Mouse (Mus musculus) monocyte, adult 2 months (primary cell): ENCODE measurements around the gene Lat2.

ENCODE experiments used
- DNase-seq, 2 experiments: peaks; one replicate each; pipeline ENCODE4 v3.0.0; 2022; ENCODE audit warnings: low spot score in 2 of 2, low read depth in 1 of 2

Gene Lat2

DNA sequence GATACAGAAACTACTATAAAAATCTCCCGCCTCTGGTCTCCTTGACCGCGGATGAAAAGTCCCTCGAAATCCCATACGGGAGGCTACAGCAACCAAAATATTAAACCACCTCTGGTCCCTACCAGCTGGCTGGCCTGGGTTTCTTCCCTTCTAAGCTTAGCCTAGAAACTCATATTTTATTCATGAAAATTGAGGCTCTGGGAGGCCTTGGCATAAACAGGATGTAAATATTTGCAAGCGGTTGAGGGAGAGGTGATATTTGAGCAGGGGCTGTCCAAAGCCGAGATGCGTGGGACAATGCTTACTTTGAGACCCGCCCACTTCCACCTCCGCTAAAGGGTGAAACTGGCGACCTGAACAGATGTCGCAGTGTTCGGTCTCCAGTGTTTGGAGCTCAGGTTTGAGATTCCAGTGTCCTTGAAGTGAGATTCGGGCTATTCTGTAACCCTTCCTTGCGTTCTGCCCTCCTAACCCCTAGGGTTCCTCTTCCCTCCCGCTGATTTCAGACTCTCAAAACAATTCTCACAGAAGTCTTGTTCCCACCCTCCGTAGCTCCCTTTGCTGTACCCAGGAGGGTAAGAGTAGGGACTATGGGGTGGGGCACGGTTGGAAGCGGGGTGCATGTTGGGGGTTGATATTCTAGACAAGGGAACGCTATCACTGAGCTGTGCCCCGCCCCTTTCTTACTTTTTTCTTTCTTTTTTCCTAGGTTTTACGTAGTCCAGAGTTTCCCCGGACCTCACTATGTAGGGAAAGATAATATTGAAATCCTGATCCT lies 42.9 kb downstream of the Lat2 start:
- DNase-seq: no peak

DNA sequence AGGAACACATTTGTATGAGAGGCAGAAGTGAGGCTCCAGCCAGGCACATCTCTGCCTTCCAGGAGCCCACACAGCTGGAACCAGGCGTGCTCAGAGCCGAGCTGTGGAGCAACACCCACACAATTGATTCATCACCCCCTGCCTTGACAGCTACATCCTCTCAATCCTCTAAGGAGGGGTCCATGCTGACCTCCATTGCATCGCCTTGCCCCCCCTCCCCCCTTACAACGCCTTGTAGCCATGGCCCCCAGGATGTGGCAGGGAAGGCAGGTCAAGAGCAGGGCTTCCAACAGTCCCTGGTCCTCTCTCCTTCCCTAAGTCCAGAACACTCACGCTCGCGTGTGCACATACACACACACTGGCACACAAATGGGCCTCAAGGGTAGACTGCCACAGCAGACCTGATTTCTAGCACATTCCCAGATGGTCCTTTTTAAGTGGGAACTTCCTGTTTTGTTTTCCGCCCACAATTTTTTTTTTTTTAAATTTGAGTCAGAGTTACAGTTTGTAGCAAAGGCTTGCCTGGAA lies 45.8 kb downstream of the Lat2 start:
- DNase-seq: no peak

DNA sequence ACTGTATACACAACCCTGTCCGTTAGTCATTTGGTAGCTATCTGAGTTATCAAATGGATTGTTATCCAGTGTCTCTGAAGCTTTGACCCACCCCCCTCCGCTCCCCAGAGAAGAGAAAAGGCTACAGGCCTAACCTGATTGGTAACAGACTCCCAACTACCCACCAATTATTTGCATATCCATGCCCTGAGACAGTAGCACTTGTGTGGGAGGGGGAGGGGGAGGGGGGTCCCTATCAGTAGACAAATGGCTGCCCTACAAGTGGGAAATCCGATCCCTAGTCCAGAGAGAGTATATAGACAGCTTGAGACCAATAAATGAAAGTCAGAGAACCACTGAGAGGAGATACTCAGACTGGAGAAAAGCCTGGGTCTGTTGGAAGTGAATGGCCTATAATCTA lies 46.8 kb downstream of the Lat2 start:
- no peak for DNase-seq

DNA sequence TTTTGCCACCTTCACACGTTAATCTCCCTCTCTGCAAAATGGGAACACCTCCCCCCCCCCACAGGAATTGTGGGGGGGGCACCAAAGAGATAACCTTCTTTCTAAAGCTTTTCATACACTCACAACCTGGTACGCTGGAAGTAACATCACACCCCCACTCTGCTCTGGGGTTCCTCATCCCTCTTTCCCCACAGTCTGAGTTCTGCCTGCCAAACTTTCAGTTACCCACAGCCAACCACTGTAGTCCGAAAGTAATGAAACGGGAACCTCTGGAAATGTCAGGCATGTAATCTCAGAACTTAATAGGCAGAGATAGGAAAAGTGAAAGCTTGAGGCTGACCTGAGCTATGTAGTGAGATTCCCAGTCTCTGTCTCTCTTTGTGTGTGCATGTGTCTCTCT lies 47.4 kb downstream of the Lat2 start:
- DNase-seq: no peak

DNA sequence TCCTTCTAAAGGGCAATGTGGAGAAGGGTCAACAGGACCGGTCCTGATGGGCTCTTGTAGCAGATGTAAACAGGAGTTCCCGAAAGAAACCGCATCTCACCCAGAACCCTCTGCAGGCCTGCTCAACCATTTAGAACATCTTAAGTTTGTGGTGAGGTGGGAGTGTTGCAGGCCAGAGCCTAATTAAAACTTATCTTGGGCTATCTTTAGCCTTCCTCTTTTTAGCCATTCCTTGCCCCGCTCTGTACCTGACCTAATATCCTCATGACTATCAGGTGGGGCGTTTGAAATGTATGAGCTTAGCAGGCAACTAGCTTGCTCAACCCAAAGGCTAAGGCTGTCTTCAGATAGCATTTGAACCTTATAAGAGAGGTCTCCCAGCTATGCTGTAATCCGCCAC lies 49.1 kb downstream of the Lat2 start:
- DNase-seq: no peak

DNA sequence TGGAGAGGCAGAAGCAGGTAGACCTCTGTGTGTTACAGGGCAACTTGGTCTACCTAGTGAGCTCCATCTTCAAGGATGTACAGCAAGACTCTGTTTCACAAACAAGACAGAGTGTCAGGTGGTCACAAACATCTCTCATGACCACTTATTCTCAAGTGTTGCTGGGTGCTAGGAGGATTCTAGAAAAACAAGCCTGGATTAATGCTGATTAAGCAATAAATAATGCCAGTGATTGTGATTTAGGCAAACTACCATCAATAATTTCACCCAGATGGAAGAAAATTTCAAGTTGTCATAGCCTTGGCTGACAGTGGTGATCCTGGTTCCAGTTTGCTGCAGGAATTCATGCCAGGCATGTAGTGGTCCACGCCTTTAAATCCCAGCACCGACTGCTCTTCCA lies 50.6 kb downstream of the Lat2 start:
- no peak for DNase-seq

DNA sequence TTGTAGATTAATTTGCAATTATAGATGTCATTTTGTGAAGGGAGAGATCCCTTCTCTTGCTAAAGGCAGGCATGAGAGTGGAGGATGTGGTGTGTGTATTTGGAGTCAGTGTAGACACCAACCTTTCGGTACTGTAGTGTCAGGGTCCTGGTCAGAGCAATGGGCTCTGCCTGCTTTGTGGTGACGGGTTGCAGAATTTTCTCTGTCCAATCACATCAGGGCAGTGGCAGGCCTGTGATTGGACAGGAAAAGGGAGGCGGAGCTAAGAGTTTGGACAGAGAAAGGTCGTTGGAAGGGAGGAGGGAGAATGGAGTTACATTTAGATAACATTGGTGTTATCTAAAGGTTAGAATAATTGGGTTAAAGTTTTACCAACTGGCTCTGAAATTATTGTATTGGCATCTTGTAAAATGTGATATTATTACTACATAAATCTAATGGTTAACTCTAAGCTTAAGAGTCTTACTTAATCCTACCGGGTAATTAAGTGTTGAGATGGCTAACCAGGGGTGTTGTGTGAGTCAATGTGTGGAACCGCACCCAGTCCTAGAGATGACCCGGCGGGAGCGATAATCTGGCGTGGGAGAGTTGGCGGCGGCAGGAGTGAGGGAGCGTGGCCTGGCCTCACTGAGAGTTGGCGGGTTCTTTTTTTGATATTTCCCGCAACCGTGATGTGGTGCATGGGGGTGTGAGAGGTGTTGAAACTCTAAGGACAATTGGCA lies 54.2 kb downstream of the Lat2 start:
- no peak for DNase-seq

DNA sequence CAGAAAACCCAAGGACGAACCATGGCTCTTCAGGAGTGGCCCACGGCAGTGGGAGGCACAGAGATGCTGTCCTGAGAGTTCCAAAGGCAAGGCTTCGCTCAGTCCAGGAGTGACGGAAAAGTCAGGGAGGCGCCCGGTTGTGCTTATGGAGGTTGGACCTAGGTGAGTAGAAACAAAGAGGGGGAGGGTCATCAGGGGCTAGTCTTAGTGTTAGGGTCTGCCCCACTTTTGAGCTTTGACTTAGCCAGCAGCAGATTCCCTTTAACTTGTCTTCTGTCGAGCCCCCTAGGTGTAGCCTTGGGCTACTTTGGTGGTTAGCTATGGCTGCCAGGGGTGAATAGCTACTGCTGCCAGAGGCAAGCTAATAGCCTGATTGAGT lies 54.8 kb downstream of the Lat2 start, which contains the start of gene Syna:
Gene Syna, minus strand, starts transcription at position 101 of the 379 bp plus-strand sequence.
- no peak for DNase-seq

DNA sequence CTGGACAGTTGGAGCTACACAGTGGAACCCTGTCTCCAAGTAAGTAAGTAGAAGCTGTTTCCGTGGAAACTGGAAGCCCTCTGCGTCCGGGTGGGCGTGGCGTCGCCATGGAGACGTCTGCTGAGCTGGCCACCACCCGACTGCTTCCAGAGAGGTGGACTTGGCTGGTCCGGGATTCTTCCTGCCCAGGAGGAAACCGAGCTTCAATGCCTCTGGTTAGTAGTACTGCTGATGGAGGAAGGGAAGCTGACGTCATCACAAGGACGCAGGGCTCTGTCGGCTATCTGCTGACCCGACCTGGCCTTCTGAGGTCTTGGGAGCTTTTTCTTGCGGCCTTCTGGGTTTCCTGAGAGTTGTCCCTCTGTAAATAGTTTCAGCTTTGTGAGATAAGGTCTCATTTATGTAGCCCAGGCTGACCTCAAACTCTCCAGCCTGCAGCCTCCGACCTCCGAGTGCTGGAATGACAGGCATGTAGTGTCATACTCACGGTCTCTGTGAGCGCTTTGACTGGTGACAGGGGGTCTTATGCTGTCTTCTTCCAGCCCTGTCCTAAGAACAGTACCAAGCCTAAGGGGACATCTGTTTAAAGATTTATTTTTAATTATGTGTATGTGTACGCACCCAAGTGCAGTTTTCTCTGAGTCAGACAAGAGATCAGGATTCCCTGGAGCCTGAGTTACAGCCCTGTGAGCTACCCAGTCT lies 59.2 kb downstream of the Lat2 start:
- no peak for DNase-seq

DNA sequence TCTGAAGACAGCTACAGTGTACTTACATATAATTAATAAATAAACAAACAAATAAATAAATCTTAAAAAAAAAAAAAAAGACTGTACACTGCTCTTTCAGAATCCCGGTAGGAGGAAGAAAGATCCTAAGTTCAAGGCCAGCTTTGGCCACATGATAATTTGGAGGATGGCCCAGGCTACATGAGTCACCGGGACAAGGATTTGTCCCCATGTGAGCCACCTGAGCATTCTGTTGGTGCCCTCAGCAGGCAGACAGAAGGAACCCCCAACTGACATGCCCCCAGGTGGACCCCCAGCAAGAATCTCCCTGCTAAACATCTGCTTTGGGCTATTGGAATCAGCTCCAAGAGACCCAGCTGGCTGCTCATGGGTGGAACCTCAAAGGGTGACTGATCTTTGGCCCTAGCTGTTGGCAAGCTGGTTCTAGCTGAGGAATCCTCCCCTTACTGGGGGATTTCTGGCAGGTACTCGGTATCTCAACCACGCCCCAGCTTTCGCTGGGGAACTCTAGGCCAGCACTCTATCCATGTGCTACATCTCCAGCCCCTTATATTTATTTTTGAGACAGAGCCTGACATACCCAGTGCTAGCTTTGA lies 60.8 kb downstream of the Lat2 start:
- DNase-seq: no peak

DNA sequence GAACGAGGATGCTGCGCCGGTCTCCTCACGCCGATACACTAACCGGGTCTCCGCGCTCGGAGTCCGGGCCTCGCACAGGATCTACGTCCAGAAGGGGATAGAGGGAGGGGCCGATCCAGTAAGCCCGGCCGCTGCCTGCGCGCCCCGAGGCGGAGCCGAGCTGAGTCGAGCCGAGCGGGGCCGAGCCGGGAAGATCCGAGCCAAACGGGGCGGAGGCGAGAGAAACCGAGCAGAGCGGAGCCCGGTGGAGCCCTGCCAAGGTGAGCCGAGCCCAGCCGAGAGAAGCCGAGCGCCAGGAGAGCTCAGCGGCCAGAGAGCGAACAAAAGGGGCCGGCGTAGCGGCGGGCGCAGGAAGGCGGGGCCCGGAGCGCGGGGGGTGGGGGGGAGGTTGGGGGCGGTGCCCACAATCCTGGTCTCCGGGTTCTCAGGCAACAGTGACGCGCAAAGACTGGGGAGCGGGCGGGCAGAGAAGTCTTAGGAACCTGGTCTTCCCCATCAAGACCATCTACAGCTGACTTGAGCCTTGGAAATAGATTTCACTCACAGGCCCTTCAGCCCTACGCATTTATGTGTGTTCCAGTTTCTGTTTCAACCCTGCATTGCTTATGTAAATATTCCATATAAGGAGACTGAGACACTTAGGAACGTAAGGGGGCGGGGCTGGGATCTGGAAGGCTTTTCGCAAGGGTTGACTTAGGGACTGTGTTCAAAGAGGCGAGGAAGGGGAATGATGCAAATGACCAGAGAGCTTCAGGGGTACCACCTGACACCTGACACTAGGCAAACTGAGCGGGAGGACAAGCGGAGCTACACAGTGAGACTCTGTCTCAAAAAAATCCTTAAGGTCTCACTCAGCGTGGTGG lies 62.5 kb downstream of the Lat2 start, which contains the start of gene Clip2:
Gene Clip2, minus strand, starts transcription at position 325 of the 863 bp plus-strand sequence.
- DNase-seq: peak; percentile 54 to 80

DNA sequence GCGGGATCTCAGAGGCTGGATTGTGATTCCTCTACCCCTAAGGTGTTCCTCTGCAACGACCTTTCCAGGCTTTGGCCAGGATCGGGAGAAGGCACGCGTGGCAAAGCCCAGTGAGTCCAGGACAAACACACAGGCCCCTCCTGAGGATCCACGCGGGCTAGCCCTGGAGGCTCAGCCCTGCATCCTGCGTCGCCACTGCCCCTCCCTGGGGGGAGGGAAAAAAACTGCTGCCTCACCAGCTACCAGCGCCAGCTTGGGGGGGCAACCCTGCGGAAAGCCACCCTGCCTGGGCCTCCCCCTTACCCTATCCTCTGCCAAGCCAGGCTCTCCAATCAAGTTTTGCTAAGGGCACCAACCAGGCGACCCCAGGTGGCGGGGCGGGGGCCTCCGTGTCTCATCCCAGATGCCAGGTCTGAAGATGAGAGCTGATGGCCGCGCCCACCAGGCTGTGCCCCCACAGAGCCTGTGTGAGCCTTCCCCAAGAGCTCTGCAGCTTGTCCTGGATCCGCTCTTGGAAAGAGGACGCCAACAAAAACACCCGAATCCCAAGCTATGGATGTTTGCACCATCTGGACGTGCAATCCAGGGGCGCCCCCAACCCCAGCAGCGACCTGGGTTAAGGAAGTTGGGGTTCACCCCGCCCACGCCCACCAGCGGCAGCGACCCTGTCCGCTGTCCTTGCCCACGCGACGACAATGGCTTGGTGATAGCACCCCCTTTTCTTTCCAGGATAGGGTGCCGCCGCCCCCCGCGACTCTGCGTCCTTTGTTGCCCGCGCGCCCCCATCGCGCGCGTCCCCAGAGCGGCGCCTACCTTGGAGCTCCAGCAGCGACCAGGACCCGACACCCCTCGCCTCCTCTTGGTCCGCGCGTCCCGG lies 63.4 kb downstream of the Lat2 start:
- no peak for DNase-seq

DNA sequence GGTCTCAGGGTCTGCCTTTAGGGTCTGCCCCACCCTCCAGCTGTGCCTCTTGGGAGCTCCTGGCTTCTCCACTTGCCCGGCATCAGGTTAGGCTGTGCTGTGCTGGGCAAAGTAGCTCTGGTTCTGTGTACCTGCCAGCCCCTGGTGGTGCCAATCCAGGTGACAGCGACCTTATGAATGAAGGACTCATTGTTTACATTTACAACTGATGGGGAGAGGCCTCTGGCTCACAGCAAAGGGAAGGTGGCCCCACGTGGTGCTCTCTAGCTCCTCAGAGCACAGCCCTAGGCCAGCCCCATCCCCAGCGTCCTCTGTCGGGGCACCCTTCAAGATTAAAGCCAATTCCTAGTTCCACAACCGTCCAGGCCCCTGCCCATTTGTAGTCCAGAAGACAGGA lies 64.0 kb downstream of the Lat2 start:
- no peak for DNase-seq
